Mouse (Mus musculus) CH12.LX (cell line): ENCODE measurements around the gene Tprkb. TPM values are rescaled to one million over a fixed set of nuclear protein-coding genes. Genes with fewer than 3 reads are reported as not detected.

Experiments used
- DNase-seq: peaks from one replicate; pipeline ENCODE4 v3.0.0-alpha.2; 2013; ENCODE audit errors: extremely low read depth
- H3K27ac ChIP-seq: 2 replicates; pipeline ENCODE4 v1.5.1; 2012; ENCODE audit warnings: low read depth, mild to moderate bottlenecking, control low read depth, moderate library complexity; ENCODE audit not compliant: insufficient read depth
- H3K27me3 ChIP-seq: replicated peaks from 2 replicates; pipeline ENCODE3; 2012; ENCODE audit warnings: inconsistent platforms
- H3K36me3 ChIP-seq, 2 experiments: replicated peaks in 1 of 2; 2 replicates each; pipeline versions ENCODE3 to v1.6.1; 2012; ENCODE audit warnings: inconsistent platforms in 1 of 2, low read length in 1 of 2, mild to moderate bottlenecking in 1 of 2, mixed read lengths in 1 of 2, moderate library complexity in 1 of 2; ENCODE audit not compliant: control insufficient read depth in 1 of 2, insufficient read depth in 1 of 2
- H3K4me1 ChIP-seq, 2 experiments: 2 replicates each; pipeline ENCODE4 v1.6.1; 2012; ENCODE audit warnings: inconsistent platforms in 1 of 2, moderate library complexity in 1 of 2; ENCODE audit not compliant: insufficient read depth in 2 of 2, control insufficient read depth in 1 of 2
- H3K4me2 ChIP-seq: 2 replicates; pipeline ENCODE4 v1.6.1; 2012; ENCODE audit warnings: low read depth, mild to moderate bottlenecking, control low read depth; ENCODE audit not compliant: poor library complexity, insufficient read depth, severe bottlenecking
- H3K4me3 ChIP-seq, 3 experiments: fragments of 150-350 bp in 1 of 3; sonication (generic) in 1 of 3; replicated peaks in 1 of 3; 2 replicates each; pipeline versions ENCODE3 to v1.5.1; 2011 to 2012; ENCODE audit warnings: low read depth in 2 of 3, low read length in 2 of 3, mild to moderate bottlenecking in 2 of 3, moderate library complexity in 2 of 3, control low read depth in 1 of 3, improper control_type of control experiment in 1 of 3, inconsistent platforms in 1 of 3, mixed read lengths in 1 of 3; ENCODE audit not compliant: poor library complexity in 1 of 3
- H3K79me2 ChIP-seq: replicated peaks from 2 replicates; pipeline ENCODE4 v1.6.1; 2012; ENCODE audit warnings: mild to moderate bottlenecking, moderate library complexity; ENCODE audit not compliant: control insufficient read depth, poor library complexity, insufficient read depth, severe bottlenecking; ENCODE audit errors: extremely low read depth
- H3K9ac ChIP-seq: 2 replicates; pipeline ENCODE4 v1.6.1; 2012; ENCODE audit warnings: low read depth, mild to moderate bottlenecking, control low read depth, moderate library complexity; ENCODE audit not compliant: insufficient read depth
- H3K9me3 ChIP-seq: replicated peaks from 2 replicates; pipeline ENCODE3; 2012; ENCODE audit warnings: low read length, inconsistent platforms, mixed read lengths
- BHLHE40 ChIP-seq: IDR thresholded peaks from 2 replicates; pipeline ENCODE4 v1.6.1; 2011; ENCODE audit warnings: mild to moderate bottlenecking, low read depth, low read length, improper control_type of control experiment
- CHD2 ChIP-seq: IDR thresholded peaks from 2 replicates; pipeline ENCODE4 v1.6.1; 2011; ENCODE audit warnings: low read length, improper control_type of control experiment
- CTCF ChIP-seq, 2 experiments: IDR thresholded peaks in 1 of 2; conservative IDR thresholded peaks in 1 of 2; 2 replicates each; pipeline ENCODE4 v1.5.1; 2011 to 2012; ENCODE audit warnings: low read depth in 2 of 2, low read length in 2 of 2, improper control_type of control experiment in 1 of 2, inconsistent platforms in 1 of 2, mild to moderate bottlenecking in 1 of 2, moderate library complexity in 1 of 2
- E2F4 ChIP-seq: IDR thresholded peaks from 2 replicates; pipeline ENCODE4 v1.6.1; 2011; ENCODE audit warnings: low read depth, low read length, improper control_type of control experiment; ENCODE audit not compliant: insufficient replicate concordance
- ELF1 ChIP-seq: IDR thresholded peaks from 2 replicates; pipeline ENCODE4 v1.6.1; 2014; ENCODE audit warnings: low read depth, mild to moderate bottlenecking, inconsistent platforms, low read length, improper control_type of control experiment
- ETS1 ChIP-seq: conservative IDR thresholded peaks from 2 replicates; pipeline ENCODE4 v1.6.1; 2012; ENCODE audit warnings: low read depth, mild to moderate bottlenecking, inconsistent platforms, low read length, improper control_type of control experiment, moderate library complexity
- JUN ChIP-seq: IDR thresholded peaks from 2 replicates; pipeline ENCODE4 v1.6.1; 2011; ENCODE audit warnings: low read depth, mild to moderate bottlenecking, low read length, improper control_type of control experiment, moderate library complexity; ENCODE audit not compliant: insufficient read depth
- KAT2A ChIP-seq: IDR thresholded peaks from 2 replicates; pipeline ENCODE4 v1.6.1; 2012; ENCODE audit warnings: low read length, improper control_type of control experiment, inconsistent platforms; ENCODE audit not compliant: insufficient replicate concordance
- MAX ChIP-seq: IDR thresholded peaks from 2 replicates; pipeline ENCODE4 v1.6.1; 2011; ENCODE audit warnings: low read length, improper control_type of control experiment
- MAZ ChIP-seq: IDR thresholded peaks from 2 replicates; pipeline ENCODE4 v1.6.1; 2012; ENCODE audit warnings: low read depth, mild to moderate bottlenecking, inconsistent platforms, low read length, improper control_type of control experiment, moderate library complexity
- MYC ChIP-seq: IDR thresholded peaks from 2 replicates; pipeline ENCODE4 v1.6.1; 2011; ENCODE audit warnings: low read depth, mild to moderate bottlenecking, improper control_type of control experiment, low read length
- NELFE ChIP-seq: IDR thresholded peaks from 2 replicates; pipeline ENCODE4 v1.6.1; 2011; ENCODE audit warnings: low read depth, low read length, improper control_type of control experiment
- NRF1 ChIP-seq: IDR thresholded peaks from 2 replicates; pipeline ENCODE4 v1.6.1; 2014; ENCODE audit warnings: low read depth, mild to moderate bottlenecking, inconsistent platforms, low read length, improper control_type of control experiment, moderate library complexity
- RAD21 ChIP-seq: IDR thresholded peaks from 2 replicates; pipeline ENCODE4 v1.6.1; 2011; ENCODE audit warnings: low read depth, mild to moderate bottlenecking, low read length, improper control_type of control experiment, moderate library complexity
- RCOR1 ChIP-seq: conservative IDR thresholded peaks from 2 replicates; pipeline ENCODE4 v1.6.1; 2012; ENCODE audit warnings: low read depth, mild to moderate bottlenecking, inconsistent platforms, low read length, improper control_type of control experiment
- TBP ChIP-seq: conservative IDR thresholded peaks from 2 replicates; pipeline ENCODE4 v1.6.1; 2011; ENCODE audit warnings: low read depth, low read length, improper control_type of control experiment
- UBTF ChIP-seq: IDR thresholded peaks from 2 replicates; pipeline ENCODE4 v1.6.1; 2012; ENCODE audit warnings: low read depth, mild to moderate bottlenecking, inconsistent platforms, low read length, improper control_type of control experiment, moderate library complexity
- USF1 ChIP-seq: IDR thresholded peaks from 2 replicates; pipeline ENCODE4 v1.6.1; 2014; ENCODE audit warnings: low read depth, mild to moderate bottlenecking, inconsistent platforms, low read length, improper control_type of control experiment
- ZC3H11A ChIP-seq: IDR thresholded peaks from 2 replicates; pipeline ENCODE4 v1.6.1; 2012; ENCODE audit warnings: low read depth, mild to moderate bottlenecking, inconsistent platforms, low read length, improper control_type of control experiment
- ZKSCAN1 ChIP-seq: IDR thresholded peaks from 2 replicates; pipeline ENCODE4 v1.6.1; 2012; ENCODE audit warnings: low read depth, inconsistent platforms, low read length, improper control_type of control experiment, borderline replicate concordance
- ZNF384 ChIP-seq: IDR thresholded peaks from 2 replicates; pipeline ENCODE4 v1.6.1; 2012; ENCODE audit warnings: low read depth, low read length, improper control_type of control experiment, inconsistent platforms
- dilution Hi-C: fragments of 300-500 bp; cut with MboI; formaldehyde crosslinking; loops from 2 replicates; pipeline ENCODE4 v1.14.3; 2020; ENCODE audit warnings: low sequenced_read_pairs; ENCODE audit not compliant: extremely low pct_unique_long_range_greater_than_20kb, extremely low pct_ligation_motif_present
- in situ Hi-C: fragments of 300-500 bp; cut with MboI; formaldehyde crosslinking; loops from 3 replicates; pipeline ENCODE4 v1.14.3; 2019; ENCODE audit warnings: low sequenced_read_pairs, low pct_ligation_motif_present, low pct_unique_long_range_greater_than_20kb, mixed read lengths
- polyA plus RNA-seq: library from polyadenylated mRNA; unstranded; fragments of >175 nt; gene quantifications from 2 replicates; pipeline ENCODE4 v1.2.1, GENCODE M21; 2012; ENCODE audit warnings: low read depth; ENCODE audit not compliant: insufficient read length
- total RNA-seq, 2 experiments: library from RNA; depleted of rRNA; stranded (reverse); fragments of 300-350 nt in 1 of 2; fragments of >200 nt in 1 of 2; gene quantifications; 2 replicates each; pipeline ENCODE4 v1.2.3; 2012 to 2014

Tprkb gene
- total and polyA plus RNA-seq, 3 experiments: 21.2 to 59.8 (median 39.7) TPM

DNA sequence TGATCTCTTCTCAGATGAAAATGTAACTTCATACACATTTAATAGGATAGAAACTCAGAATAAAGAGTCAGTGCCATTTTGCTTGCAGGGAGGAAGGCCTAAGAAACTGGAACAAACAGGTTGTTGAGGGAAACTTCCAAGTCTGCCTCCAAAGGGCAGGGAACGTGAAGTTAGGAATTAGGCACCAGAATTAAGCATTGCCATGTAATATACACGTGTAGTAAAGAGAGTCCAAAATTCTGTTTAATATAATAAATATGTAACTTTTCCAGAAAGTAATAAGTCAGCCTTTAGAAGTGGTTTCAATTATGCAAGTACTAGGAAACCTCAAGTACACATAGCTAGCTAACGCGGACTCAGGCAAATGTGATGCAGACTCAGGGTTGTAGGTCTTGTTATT is 7.7 kb downstream of the Tprkb start:
- Histone ChIP-seq H3K79me2 (0 out of 2 replicates have a peak, but pooled peaks cover 6% of the 10 kb centered on the region), H3K27ac (no peak overlapping the region), H3K9ac (no peak overlapping the region), H3K9me3 (no peaks in the 10 kb centered on the region), H3K4me1 (peaks cover 0 to 5% of the 10 kb centered on the region in 2 experiments; a peak in 1 of 4 replicates), H3K27me3 (no peaks in the 10 kb centered on the region), H3K4me2 (no peak overlapping the region), H3K36me3 (peaks cover 5 to 48% of the 10 kb centered on the region in 2 experiments), H3K4me3 (no peak overlapping the region)
- in situ Hi-C loops: loop anchor here (25.0 kb wide), 2 partner anchors 332 to 457 kb away; partner anchors contain the start of genes Alms1, Cct7 and Pradc1
- no peak for TF ChIP-seq UBTF
- TF ChIP-seq ETS1: no peak
- TF ChIP-seq E2F4: no peak
- TF ChIP-seq CTCF (conservative IDR thresholded peaks at IDR 0.05 in 1 of 2, IDR thresholded peaks at IDR 0.05 in 1 of 2; ENCODE audit: low read depth in 2 of 2, low read length in 2 of 2): no peak
- TF ChIP-seq ZKSCAN1: no peak
- TF ChIP-seq ZNF384: no peak
- TF ChIP-seq USF1: no peak
- dilution Hi-C loops: no loop called here
- DNase-seq: no peak

- Histone ChIP-seq H3K9me3 (no peaks in the 10 kb centered on the region), H3K4me3 (no peak overlapping the region), H3K27ac (no peak overlapping the region), H3K9ac (no peak overlapping the region), H3K4me1 (no peaks in the 10 kb centered on the region)
- dilution Hi-C loops: no loop called here
- no peak for DNase-seq
- TF ChIP-seq JUN (no peak), ZNF384 (no peak), MYC (no peak), NELFE (no peak), BHLHE40 (no peak), CHD2 (no peak)
- TF ChIP-seq, all 38 proteins: peak for 0
- peaks cover 37 to 88% of the 10 kb centered on the region in 2 experiments for H3K36me3 ChIP-seq
- no peaks in the 10 kb centered on the region for H3K27me3 ChIP-seq
- H3K79me2 ChIP-seq: 0 out of 2 replicates have a peak, but pooled peaks cover 3% of the 10 kb centered on the region
- H3K4me2 ChIP-seq: no peak overlapping the region
- in situ Hi-C loops: loop anchor here (25.0 kb wide), 2 partner anchors 336 to 461 kb away; partner anchors contain the start of genes Alms1, Cct7 and Pradc1
Measured at GRCm38 (mm10) chr6:85923643-85924042, 12.0 kb downstream of the Tprkb start.

DNA sequence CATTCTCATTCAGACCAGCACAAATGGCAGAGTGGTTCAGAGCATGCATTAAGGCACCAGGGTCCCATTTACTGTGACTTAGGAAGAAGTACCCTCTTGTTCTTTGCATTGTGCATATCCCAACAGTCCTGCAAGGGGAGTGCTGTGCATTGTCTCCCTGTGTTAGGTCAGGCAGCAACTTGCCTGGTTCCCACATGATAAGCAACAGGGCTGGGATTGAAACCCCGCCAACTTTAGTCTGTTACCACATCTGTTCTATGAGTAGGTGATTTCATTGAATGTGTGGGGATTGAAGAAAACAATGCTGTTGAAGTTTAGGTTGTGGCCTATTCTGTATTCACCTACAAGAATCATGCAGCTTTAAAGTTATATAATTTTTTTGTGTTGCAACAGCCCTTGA is 15.0 kb downstream of the Tprkb start:
- H3K4me1 ChIP-seq: no peaks in the 10 kb centered on the region
- H3K9ac ChIP-seq: no peak overlapping the region
- no peak overlapping the region for H3K4me2 ChIP-seq
- in situ Hi-C loops: no loop called here
- H3K9me3 ChIP-seq: no peaks in the 10 kb centered on the region
- peaks cover 50 to 87% of the 10 kb centered on the region in 2 experiments for H3K36me3 ChIP-seq
- dilution Hi-C loops: no loop called here
- H3K4me3 ChIP-seq: no peak overlapping the region
- H3K27me3 ChIP-seq: no peaks in the 10 kb centered on the region
- TF ChIP-seq RCOR1 (no peak), ZC3H11A (no peak), ZKSCAN1 (no peak), MYC (no peak), JUN (no peak), MAX (no peak), NELFE (no peak), KAT2A (no peak), TBP (no peak), BHLHE40 (no peak), E2F4 (no peak), MAZ (no peak), ELF1 (no peak), RAD21 (no peak), NRF1 (no peak)
- H3K79me2 ChIP-seq: no peaks in the 10 kb centered on the region
- no peak overlapping the region for H3K27ac ChIP-seq
- no peak for DNase-seq
